Mouse (Mus musculus) CD4-positive helper T cell, adult 2 months (primary cell): ENCODE measurements around the gene Dennd4b.
"Not testable (repeated sequence)": the region's sequence is repeated elsewhere in the genome, so short reads cannot be mapped to it uniquely, and the experiment has no call there.

Experiments
- DNase-seq: peaks from one replicate; pipeline ENCODE4 v3.0.0-alpha.2; 2012; ENCODE audit warnings: low read depth, missing footprints, low spot score

The Dennd4b gene

DNA sequence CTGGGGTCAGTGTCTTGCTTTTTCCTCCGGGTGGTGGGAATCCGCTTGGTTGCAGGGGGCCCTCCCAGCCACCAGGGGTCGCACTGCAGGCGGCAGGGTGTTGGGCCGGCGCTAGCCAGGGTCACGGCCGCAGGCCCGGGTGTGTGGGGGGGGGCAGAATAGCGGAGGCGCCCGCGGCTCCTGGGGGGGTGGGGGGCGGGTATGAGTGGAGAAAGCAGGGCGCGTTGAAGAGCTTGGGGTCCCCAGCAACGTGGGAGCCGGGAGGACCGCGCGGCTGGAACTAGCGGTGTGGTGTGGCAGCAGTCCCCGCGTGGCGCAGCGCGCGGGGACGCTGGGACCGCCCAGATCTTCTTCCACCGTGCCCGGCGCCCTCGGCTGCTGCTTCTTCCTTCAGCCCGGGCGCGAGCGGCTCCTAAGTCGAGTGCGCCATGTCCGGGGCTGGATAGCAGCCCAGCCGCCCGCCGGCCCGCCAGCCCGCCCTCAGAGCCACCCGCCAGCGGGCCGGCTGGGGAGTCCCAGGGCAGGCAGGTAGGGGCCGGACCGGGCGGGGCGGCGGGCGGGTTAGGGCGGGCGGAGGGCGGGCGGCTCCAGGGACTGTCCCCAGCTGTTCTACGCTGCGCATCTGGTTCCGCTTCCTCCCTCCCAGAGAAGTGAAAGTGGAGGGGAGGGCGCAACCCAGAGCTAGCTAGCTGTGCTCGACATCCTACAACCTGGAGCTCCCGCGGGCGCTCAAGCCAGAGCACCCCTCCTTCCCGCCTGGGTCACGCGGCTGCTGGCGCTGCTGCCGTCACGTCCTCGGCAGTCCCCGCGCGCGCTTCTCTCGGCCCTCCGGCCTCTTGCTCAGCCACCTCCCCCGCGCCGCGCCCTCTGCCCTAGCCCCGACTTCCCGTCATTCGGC is at the start of gene Dennd4b:
Dennd4b (plus strand) TSS at position 152 of the 898 bp plus-strand sequence.
- peak; percentile 95 for DNase-seq

GRCm38 (mm10) chr3:90215825-90216380 is 49.1 kb upstream of the Dennd4b start:
- peak; percentile 51 for DNase-seq

- peak; percentile 63 for DNase-seq
Observed at GRCm38 (mm10) chr3:90220088-90220487, 44.9 kb upstream of the Dennd4b start.

GRCm38 (mm10) chr3:90220531-90220951 is 44.4 kb upstream of the Dennd4b start:
- no peak for DNase-seq

DNA sequence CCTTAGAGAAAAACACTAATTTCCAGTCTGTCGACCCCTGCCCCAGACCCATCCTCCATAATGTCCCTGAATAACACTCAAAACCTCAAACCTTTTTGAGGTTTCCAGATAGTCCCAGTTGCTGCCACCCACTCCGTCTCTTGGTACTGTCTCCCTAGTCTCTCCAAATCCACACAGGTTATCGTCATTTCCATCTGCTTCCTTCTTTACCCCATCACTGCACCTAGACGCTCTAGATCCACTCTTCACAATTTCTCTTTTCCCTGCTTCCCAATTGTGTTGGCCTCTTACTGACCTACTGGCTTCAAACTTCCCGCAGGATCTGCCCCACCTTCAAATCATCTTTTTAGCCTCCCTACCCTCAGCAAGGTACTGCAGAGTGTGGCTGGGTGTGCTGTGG is 43.9 kb upstream of the Dennd4b start:
- no peak for DNase-seq

DNA sequence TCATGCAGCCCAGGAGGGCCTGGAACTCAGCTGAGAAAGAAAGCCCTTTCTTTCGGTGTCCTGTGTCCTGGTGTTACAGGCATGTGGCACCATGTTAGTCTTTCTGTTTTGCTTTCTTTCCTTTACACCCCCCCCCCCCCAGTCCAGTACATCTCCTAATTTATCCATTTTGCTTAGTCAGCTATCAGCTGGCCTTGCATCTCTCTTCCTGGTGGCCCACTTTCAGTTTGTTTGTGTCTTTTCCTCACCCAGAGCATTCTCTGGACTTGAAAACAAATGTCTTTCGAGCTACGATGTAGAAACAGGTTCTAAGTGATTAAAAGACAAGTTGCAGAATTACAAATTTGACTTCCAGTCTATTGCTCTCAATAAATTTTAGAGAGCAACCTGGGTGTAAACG is 42.5 kb upstream of the Dennd4b start:
- DNase-seq: no peak

DNA sequence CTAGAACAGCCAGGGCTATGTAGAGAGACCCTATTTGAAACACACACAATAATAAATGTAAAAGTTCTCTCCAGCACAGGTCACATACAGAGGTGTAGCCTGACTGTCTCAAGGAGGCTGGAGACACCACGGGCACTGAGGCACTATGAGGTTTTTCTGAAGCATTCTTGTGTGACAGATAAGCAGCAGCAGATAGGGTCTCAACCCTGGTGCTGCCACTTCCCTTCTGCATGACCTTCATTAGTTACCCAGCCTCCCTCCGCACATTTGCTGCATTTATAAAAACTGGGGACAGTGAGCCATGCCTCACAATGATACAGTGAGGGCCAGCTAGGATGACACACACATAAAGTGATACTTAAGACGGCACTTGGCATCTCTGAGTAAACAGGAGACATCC is 42.0 kb upstream of the Dennd4b start:
- no peak for DNase-seq

DNA sequence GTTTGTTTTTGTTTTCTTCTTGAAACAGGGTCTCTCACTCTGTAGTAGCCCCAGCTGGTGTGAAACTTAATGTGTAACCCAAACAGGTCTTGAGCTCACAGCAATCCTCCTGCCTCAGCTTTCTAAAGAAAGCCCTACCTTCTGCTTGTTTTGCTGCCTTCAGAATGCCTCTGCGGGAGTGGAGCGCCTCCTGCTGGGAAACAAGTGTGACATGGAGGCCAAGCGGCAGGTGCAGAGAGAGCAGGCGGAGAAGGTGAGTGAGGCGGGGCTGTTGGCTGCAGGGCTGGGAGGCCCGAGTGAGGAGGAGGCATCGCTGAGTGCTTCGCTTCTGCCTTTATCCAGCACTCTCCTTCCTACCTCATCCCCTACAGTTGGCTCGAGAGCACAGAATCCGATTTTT is 40.7 kb upstream of the Dennd4b start:
- no peak for DNase-seq

GRCm38 (mm10) chr3:90231075-90231474 is 33.9 kb upstream of the Dennd4b start:
- no peak for DNase-seq

DNA sequence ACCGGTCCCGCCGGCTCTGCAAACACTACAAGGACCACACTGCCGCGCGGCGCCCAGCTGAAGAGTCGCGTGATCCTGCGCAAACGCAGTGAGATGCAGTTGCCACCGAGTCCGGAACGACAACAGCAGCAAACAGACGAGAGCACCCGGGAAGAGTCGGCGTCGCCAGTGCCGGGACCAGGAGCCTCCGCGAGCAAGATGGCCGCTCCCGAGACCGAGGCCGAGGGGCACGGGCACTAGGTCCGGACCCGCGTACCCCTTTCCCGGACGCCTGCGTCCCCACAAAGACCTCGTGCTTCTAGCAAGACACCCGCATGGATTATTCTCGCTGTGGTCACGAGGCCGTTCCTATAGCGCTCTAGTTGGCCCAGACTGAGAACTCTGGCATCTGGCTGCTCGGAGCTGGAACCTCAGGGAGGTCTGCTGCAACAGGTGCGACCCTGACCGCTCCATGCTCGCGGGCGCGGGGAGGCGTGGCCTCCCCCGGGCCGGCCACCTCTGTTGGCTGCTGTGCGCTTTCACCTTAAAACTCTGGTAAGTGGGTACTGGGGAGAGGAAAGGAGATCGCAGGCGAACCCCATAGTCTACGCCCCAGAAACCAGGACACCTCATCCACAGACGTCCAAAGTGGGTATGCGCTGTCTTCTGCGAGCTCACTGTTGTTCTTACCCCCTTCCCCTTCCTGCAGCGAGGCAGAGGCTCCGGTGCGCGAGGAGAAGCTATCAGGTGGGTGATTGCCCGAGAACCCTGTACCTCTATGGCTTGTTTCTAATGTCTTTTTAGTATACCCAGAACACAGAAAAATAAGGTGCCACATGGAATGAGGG is 33.3 kb upstream of the Dennd4b start, which contains the start of gene Jtb:
Jtb (plus strand) TSS at position 91 of the 827 bp plus-strand sequence.
- peak; percentile 93 for DNase-seq

GRCm38 (mm10) chr3:90241251-90241650 is 23.7 kb upstream of the Dennd4b start:
- DNase-seq: no peak

DNA sequence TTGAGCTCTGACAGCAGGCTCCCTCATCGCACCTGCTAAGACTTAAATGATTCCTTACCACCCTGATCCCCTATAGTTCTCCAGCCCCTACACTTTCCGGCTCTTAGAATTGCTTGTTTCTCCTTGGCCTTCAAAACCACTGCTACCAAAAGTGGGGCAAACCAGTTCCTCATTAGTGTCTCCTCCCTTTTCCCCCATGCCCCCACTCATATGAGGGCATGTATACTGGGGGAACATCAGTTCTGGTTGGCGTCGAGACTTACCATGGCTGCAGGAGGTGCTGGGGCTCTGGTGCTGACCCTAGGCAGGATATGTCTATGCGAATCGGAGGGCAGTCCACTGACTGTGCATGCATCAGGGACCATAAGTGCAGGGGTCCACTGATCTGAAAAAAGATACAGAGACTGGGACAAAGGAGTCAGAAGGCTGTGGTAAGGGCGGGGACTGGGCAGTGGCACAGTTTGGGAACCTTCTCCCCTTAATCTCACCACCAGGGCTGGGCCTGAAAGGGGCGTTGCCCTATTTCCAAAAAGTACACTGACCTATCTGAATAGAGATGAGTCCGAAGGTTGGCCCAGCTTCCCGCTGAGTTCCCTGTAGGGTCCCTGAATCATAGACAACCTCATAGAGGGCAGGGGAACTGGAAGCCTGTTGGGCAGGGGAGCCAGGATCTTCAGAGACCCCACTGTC is 23.2 kb upstream of the Dennd4b start:
- no peak for DNase-seq

DNA sequence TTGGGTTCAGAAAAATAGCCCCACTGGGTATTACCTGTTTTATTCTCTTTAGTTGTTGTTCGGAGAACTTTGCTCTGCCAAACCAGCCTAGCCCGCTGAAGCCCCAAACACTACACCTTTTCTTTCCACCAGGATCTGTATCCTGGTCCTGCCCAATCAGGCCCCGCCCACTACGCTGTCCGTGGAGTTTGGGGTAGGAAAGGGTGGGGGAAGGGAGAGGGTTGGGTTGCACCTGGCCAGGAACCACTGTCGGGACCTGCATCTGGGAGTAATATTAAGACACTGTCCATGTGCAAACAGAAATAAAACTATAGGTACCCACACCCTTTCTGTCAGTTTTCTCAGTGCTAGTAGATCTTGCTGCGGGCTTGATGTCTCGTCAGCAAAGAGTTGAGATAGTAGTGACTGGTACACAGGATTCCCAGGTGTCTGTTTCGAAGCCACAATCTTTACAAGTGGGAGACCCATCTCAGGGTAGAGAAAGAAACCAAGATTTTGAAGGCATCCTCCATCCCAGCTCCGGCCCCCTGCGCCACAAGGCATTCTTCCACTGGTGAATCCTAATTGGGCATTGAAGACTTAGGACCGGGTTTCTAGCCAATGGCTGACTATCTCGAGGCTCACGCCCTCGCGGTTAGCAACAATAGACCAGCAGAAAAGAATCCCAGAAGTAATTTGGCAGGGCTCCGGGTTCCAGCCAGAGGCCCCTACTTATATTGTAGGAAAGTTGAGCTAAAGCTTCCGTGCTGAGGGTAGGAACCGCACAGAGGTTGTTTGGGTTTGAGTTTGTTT is 21.8 kb upstream of the Dennd4b start, which contains the start of gene Creb3l4:
Creb3l4 (minus strand) TSS at position 529 of the 792 bp plus-strand sequence.
- no peak for DNase-seq

GRCm38 (mm10) chr3:90245406-90245805 is 19.6 kb upstream of the Dennd4b start:
- DNase-seq: peak; percentile 49

GRCm38 (mm10) chr3:90247630-90247959 is 17.4 kb upstream of the Dennd4b start:
- no peak for DNase-seq

DNA sequence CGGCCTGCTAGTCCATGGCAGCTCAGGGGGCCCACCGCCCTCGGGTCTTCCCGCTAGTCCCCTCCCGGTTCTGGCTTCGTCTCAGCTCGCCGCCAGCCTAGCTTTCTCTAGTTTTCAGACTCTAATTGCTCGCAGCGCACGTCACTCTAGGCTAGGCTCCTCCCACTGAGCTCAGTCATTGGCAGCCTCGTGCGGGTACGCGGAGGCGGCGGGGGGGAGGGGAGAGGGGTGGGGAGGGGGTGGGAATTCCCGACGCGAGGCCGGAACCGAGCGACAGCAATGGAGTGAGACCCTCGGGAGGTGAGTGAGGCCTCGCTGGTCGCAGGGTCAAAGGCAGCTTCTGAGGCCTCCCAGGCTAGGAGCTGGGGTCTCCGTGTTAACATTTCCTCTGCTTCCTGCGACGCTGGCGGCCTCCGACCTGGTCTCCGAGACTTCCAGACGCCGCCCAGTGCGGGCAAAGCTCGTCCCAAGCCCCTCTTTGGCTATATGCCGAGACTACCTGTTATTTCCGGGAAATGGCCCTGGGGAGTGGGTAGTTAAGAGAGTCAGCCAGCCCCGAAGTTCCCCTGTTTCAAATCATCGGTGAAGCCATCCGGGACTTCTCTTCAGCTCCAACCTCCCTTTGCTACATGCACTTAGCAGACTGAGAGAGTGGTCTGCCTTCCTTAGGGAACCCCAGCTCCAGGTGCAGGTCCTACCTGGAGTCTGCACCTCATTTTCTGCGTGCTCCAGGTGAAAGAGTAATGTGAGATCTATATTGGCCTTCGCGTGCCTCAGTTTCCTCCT is 16.8 kb upstream of the Dennd4b start, which contains the start of gene Slc39a1:
Slc39a1 (plus strand) TSS at position 213 of the 786 bp plus-strand sequence.
- DNase-seq: peak; percentile 92

GRCm38 (mm10) chr3:90248746-90249100 is 16.3 kb upstream of the Dennd4b start:
- DNase-seq: no peak

GRCm38 (mm10) chr3:90250791-90251190 is 14.2 kb upstream of the Dennd4b start:
- DNase-seq: no peak

DNA sequence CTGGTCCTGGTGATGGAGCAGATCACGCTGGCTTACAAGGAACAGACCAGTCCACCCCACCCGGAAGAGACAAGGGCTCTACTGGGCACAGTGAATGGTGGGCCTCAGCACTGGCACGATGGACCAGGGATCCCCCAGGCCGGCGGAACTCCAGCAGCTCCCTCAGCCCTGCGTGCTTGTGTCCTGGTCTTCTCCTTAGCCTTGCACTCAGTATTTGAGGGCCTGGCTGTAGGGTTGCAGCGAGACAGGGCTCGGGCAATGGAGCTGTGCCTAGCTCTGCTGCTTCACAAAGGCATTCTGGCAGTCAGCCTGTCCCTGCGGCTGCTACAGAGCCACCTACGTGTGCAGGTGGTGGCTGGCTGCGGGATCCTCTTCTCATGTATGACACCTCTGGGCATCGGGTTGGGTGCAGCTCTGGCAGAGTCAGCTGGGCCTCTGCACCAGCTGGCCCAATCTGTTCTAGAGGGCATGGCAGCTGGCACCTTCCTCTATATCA is 13.2 kb upstream of the Dennd4b start:
- not testable (repeated sequence) for DNase-seq

- not testable (repeated sequence) for DNase-seq
Observed at GRCm38 (mm10) chr3:90252659-90253058, 12.3 kb upstream of the Dennd4b start.
